Mouse (Mus musculus): ENCODE results near the gene Higd1c.
"Not testable (repeated sequence)": the region's sequence is repeated elsewhere in the genome, so short reads cannot be mapped to it uniquely, and the experiment has no call there.

- not testable (repeated sequence) for TF ChIP-seq CTCF (IDR thresholded peaks at IDR 0.05; ENCODE audit: low read depth, low read length); POLR2A (IDR thresholded peaks at IDR 0.05; ENCODE audit: insufficient read depth, low read length)
Measured at GRCm38 (mm10) chr15:100353399-100353798, 10.9 kb upstream of the Higd1c start.

Measured in ES-Bruce4 (cell line).